Mouse (Mus musculus) kidney, postnatal 0 days (tissue): ENCODE data around the gene Rnf220. TPM values are rescaled to one million over a fixed set of nuclear protein-coding genes. Genes with fewer than 3 reads are reported as not detected.
"Not testable (repeated sequence)": the region's sequence is repeated elsewhere in the genome, so short reads cannot be mapped to it uniquely, and the experiment has no call there.

ENCODE experiments used
- ATAC-seq: fragments of 200-750 bp; cut with Nextera tagmentation; replicated peaks from 2 replicates; pipeline ENCODE4 v1.8.0; 2017; ENCODE audit warnings: low read depth, moderate number of reproducible peaks, moderate TSS enrichment, moderate library complexity; ENCODE audit not compliant: low FRiP score
- DNase-seq: peaks from one replicate; pipeline ENCODE4 v3.0.0-alpha.2; 2016; ENCODE audit warnings: low spot score
- H3K27ac ChIP-seq: fragments of 300-500 bp; sonication (generic); 2 replicates; pipeline ENCODE4 v1.5.1; 2014; ENCODE audit warnings: mild to moderate bottlenecking
- H3K27me3 ChIP-seq: fragments of 300-500 bp; sonication (generic); 2 replicates; pipeline ENCODE4 v1.6.1; 2014; ENCODE audit warnings: low read length, mixed read lengths; ENCODE audit not compliant: insufficient read depth
- H3K36me3 ChIP-seq: fragments of 300-500 bp; sonication (generic); 2 replicates; pipeline ENCODE4 v1.6.1; 2014; ENCODE audit warnings: low read length, mixed read lengths; ENCODE audit not compliant: insufficient read depth
- H3K4me1 ChIP-seq: fragments of 300-500 bp; sonication (generic); replicated peaks from 2 replicates; pipeline ENCODE4 v1.6.1; 2014; ENCODE audit warnings: antibody characterized with exemption, low read length, mixed read lengths; ENCODE audit not compliant: insufficient read depth
- H3K4me2 ChIP-seq: fragments of 300-500 bp; sonication (generic); 2 replicates; pipeline ENCODE4 v1.6.1; 2014; ENCODE audit warnings: mild to moderate bottlenecking, low read length, moderate library complexity, mixed read lengths
- H3K4me3 ChIP-seq: fragments of 300-500 bp; sonication (generic); replicated peaks from 2 replicates; pipeline ENCODE4 v1.5.1; 2014; ENCODE audit warnings: low read depth, low read length
- H3K9ac ChIP-seq: fragments of 300-500 bp; sonication (generic); 2 replicates; pipeline ENCODE4 v1.6.1; 2014; ENCODE audit warnings: low read depth, low read length
- H3K9me3 ChIP-seq: fragments of 300-500 bp; sonication (generic); replicated peaks from 2 replicates; pipeline ENCODE4 v1.6.1; 2016; ENCODE audit warnings: low read length, inconsistent platforms, mixed read lengths
- CTCF ChIP-seq: IDR thresholded peaks from 2 replicates; pipeline ENCODE4 v1.5.1; 2016; ENCODE audit warnings: antibody characterized with exemption, low read depth, mild to moderate bottlenecking, moderate library complexity
- WGBS: fragments of 180-500 bp; shearing (Covaris S2); extraction: QIAGEN DNeasy Blood & Tissue Kit; methylation state at CpG from one replicate; pipeline ENCODE4 v1.1.7; 2014; 5-methylcytosine and 5-hydroxymethylcytosine counted together
- polyA plus RNA-seq: library from polyadenylated mRNA; unstranded; fragments of >200 nt; fragmentation: Nextera tagmentation; extraction: Ambion mirVana; gene quantifications from 2 replicates; pipeline ENCODE4 v1.2.1, GENCODE M21; 2015

Gene Rnf220
- polyA plus RNA-seq, 1 experiment from 2014 or later: 62.1 TPM

GRCm38 (mm10) chr4:117262101-117262913 is 234.5 kb downstream of the Rnf220 start:
- no peak overlapping the region for H3K4me3 ChIP-seq
- DNase-seq: no peak
- H3K27ac ChIP-seq: no peak overlapping the region
- H3K4me2 ChIP-seq: no peak overlapping the region
- no peak for ATAC-seq
- WGBS: 24% methylated on average over 13 of the region's 13 CpGs
- H3K9ac ChIP-seq: 0 out of 2 replicates have a peak overlapping the region, but pooled peaks have one; percentile 8
- 0 out of 2 replicates have a peak, but pooled peaks cover 3% of the 10 kb centered on the region for H3K4me1 ChIP-seq
- H3K9me3 ChIP-seq: no peaks in the 10 kb centered on the region
- no peaks in the 10 kb centered on the region for H3K36me3 ChIP-seq
- TF ChIP-seq CTCF: no peak
- no peaks in the 10 kb centered on the region for H3K27me3 ChIP-seq

- WGBS: 90% methylated on average over 2 of the region's 2 CpGs
- Histone ChIP-seq H3K27me3 (no peaks in the 10 kb centered on the region), H3K36me3 (no peaks in the 10 kb centered on the region), H3K9ac (no peak overlapping the region), H3K9me3 (no peaks in the 10 kb centered on the region), H3K4me3 (no peak overlapping the region), H3K4me1 (0 out of 2 replicates have a peak, but pooled peaks cover 3% of the 10 kb centered on the region), H3K27ac (no peak overlapping the region), H3K4me2 (no peak overlapping the region)
- ATAC-seq: no peak
- TF ChIP-seq CTCF: 0 out of 2 replicates have a peak, but pooled peaks have one; percentile 13
- no peak for DNase-seq
Measured at GRCm38 (mm10) chr4:117261222-117261621, 235.6 kb downstream of the Rnf220 start.

- DNase-seq, H3K27ac ChIP-seq, H3K4me3 ChIP-seq, ATAC-seq, H3K9ac ChIP-seq, H3K4me1 ChIP-seq, H3K36me3 ChIP-seq, H3K27me3 ChIP-seq, H3K4me2 ChIP-seq, H3K9me3 ChIP-seq: not testable (repeated sequence)
- WGBS: 77% methylated on average over 6 of the region's 6 CpGs
- peak; percentile 40 for TF ChIP-seq CTCF
Measured at GRCm38 (mm10) chr4:117259909-117260308, 236.9 kb downstream of the Rnf220 start.

GRCm38 (mm10) chr4:117254672-117255071 is 242.2 kb downstream of the Rnf220 start:
- 62% methylated on average over 6 of the region's 6 CpGs for WGBS
- 0 out of 2 replicates have a peak overlapping the region, but pooled peaks have one; percentile 23 for H3K9ac ChIP-seq

GRCm38 (mm10) chr4:117254017-117254627 is 242.7 kb downstream of the Rnf220 start:
- Histone ChIP-seq H3K36me3 (no peaks in the 10 kb centered on the region), H3K9me3 (no peaks in the 10 kb centered on the region), H3K9ac (0 out of 2 replicates have a peak overlapping the region, but pooled peaks have one; percentile 23), H3K27me3 (no peaks in the 10 kb centered on the region), H3K4me2 (no peak overlapping the region), H3K27ac (no peak overlapping the region), H3K4me3 (no peak overlapping the region), H3K4me1 (0 out of 2 replicates have a peak, but pooled peaks cover 7% of the 10 kb centered on the region)
- ATAC-seq (no peak), DNase-seq (no peak)
- TF ChIP-seq CTCF: no peak
- WGBS: 66% methylated on average over 5 of the region's 5 CpGs

More at GRCm38 (mm10) chr4:117254672-117255071, 242.2 kb downstream of the Rnf220 start:
- H3K27ac ChIP-seq: no peak overlapping the region
- no peaks in the 10 kb centered on the region for H3K36me3 ChIP-seq
- no peaks in the 10 kb centered on the region for H3K9me3 ChIP-seq
- no peak for TF ChIP-seq CTCF
- no peak for DNase-seq
- 0 out of 2 replicates have a peak, but pooled peaks cover 7% of the 10 kb centered on the region for H3K4me1 ChIP-seq
- no peaks in the 10 kb centered on the region for H3K27me3 ChIP-seq
- no peak overlapping the region for H3K4me3 ChIP-seq
- no peak for ATAC-seq
- H3K4me2 ChIP-seq: no peak overlapping the region

GRCm38 (mm10) chr4:117253218-117254016 is 243.4 kb downstream of the Rnf220 start:
- H3K27ac ChIP-seq: no peak overlapping the region
- WGBS: 68% methylated on average over 12 of the region's 12 CpGs
- H3K4me2 ChIP-seq: no peak overlapping the region
- no peak for TF ChIP-seq CTCF
- H3K4me3 ChIP-seq: no peak overlapping the region
- DNase-seq (no peak), ATAC-seq (no peak)
- no peaks in the 10 kb centered on the region for H3K36me3 ChIP-seq
- H3K9me3 ChIP-seq: no peaks in the 10 kb centered on the region
- H3K9ac ChIP-seq: no peak overlapping the region
- no peaks in the 10 kb centered on the region for H3K27me3 ChIP-seq
- H3K4me1 ChIP-seq: 0 out of 2 replicates have a peak, but pooled peaks cover 7% of the 10 kb centered on the region
